Mouse (Mus musculus): ENCODE data around the gene Gm10160. TPM values are rescaled to one million over a fixed set of nuclear protein-coding genes. Genes with fewer than 3 reads are reported as not detected.
A peak's percentile ranks its signal among the peaks of the same experiment; 100 is the strongest.
"Not testable (repeated sequence)": the region's sequence is repeated elsewhere in the genome, so short reads cannot be mapped to it uniquely, and the experiment has no call there.

The Gm10160 gene
- polyA plus RNA-seq, 1 experiment from 2014 or later, result not detected

- Histone ChIP-seq H3K27ac (no peak overlapping the region), H3K9ac (no peak overlapping the region), H3K36me3 (no peaks in the 10 kb centered on the region), H3K27me3 (peaks cover 9% of the 10 kb centered on the region; the same call in 1 of the 2 replicates), H3K4me3 (replicated peaks) (no peak overlapping the region), H3K9me3 (replicated peaks) (no peaks in the 10 kb centered on the region), H3K4me1 (replicated peaks) (no peaks in the 10 kb centered on the region), H3K4me2 (no peak overlapping the region)
- DNase-seq, result no peak
- no peak for ATAC-seq (ENCODE audit: low read depth)
- 74% methylated on average over 8 of the region's 8 CpGs for WGBS (ENCODE audit: insufficient replicate concordance)
Observed at GRCm38 (mm10) chr7:81843903-81844302, 11.7 kb downstream of the Gm10160 start.

- WGBS (ENCODE audit: insufficient replicate concordance), result 30% methylated on average over 1 of the region's 1 CpGs
- Histone ChIP-seq H3K9ac (no peak overlapping the region), H3K27me3 (peaks cover 9% of the 10 kb centered on the region; the same call in 1 of the 2 replicates), H3K9me3 (replicated peaks) (no peaks in the 10 kb centered on the region), H3K4me1 (replicated peaks) (no peaks in the 10 kb centered on the region), H3K4me2 (no peak overlapping the region), H3K36me3 (no peaks in the 10 kb centered on the region), H3K4me3 (replicated peaks) (no peak overlapping the region), H3K27ac (no peak overlapping the region)
- no peak for ATAC-seq (ENCODE audit: low read depth)
- no peak for DNase-seq
Observed at GRCm38 (mm10) chr7:81842998-81843397, 12.6 kb downstream of the Gm10160 start.

DNA sequence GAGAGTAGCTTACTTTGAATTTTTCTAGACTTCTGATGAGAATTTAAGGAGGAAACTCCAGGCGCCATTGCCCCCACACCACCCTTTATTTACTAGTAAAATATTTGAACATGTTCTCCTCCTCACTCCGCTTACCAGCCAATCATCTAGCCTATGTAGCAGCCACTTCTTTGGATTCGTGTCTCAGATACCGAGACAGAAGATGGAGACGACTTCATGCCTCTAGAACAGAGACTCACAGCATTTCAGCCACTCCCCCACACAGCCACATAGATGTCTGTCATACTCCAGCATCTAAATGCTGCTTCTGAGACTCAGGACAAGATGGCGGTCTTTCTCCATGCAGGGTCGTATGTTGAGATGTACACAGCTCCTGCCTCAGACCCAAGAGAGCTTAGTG, 13.5 kb downstream of the Gm10160 start:
- DNase-seq (no peak), ATAC-seq (ENCODE audit: low read depth) (no peak)
- Histone ChIP-seq H3K4me2 (no peak overlapping the region), H3K9ac (no peak overlapping the region), H3K27me3 (0 out of 2 replicates have a peak, but pooled peaks cover under 1% of the 10 kb centered on the region), H3K27ac (no peak overlapping the region), H3K36me3 (no peaks in the 10 kb centered on the region), H3K4me1 (replicated peaks) (no peaks in the 10 kb centered on the region), H3K9me3 (replicated peaks) (no peaks in the 10 kb centered on the region), H3K4me3 (replicated peaks) (no peak overlapping the region)
- 70% methylated on average over 7 of the region's 7 CpGs for WGBS (ENCODE audit: insufficient replicate concordance)

GRCm38 (mm10) chr7:81841439-81841838, 14.2 kb downstream of the Gm10160 start:
- no peak for ATAC-seq (ENCODE audit: low read depth)

GRCm38 (mm10) chr7:81840661-81841181, 14.9 kb downstream of the Gm10160 start:
- Histone ChIP-seq H3K4me2 (no peak overlapping the region), H3K9ac (no peak overlapping the region), H3K27me3 (no peaks in the 10 kb centered on the region), H3K4me1 (replicated peaks) (no peaks in the 10 kb centered on the region), H3K9me3 (replicated peaks) (no peaks in the 10 kb centered on the region), H3K36me3 (no peaks in the 10 kb centered on the region), H3K4me3 (replicated peaks) (no peak overlapping the region), H3K27ac (no peak overlapping the region)
- ATAC-seq (ENCODE audit: low read depth) (no peak), DNase-seq (no peak)
- WGBS (ENCODE audit: insufficient replicate concordance), result 51% methylated on average over 7 of the region's 7 CpGs

More at GRCm38 (mm10) chr7:81841439-81841838, 14.2 kb downstream of the Gm10160 start:
- no peak overlapping the region for H3K4me3 ChIP-seq (replicated peaks)
- H3K27me3 ChIP-seq, result no peaks in the 10 kb centered on the region
- WGBS (ENCODE audit: insufficient replicate concordance), result 64% methylated on average over 6 of the region's 6 CpGs
- no peaks in the 10 kb centered on the region for H3K9me3 ChIP-seq (replicated peaks)
- DNase-seq, result no peak
- no peaks in the 10 kb centered on the region for H3K36me3 ChIP-seq
- H3K27ac ChIP-seq, result no peak overlapping the region
- no peak overlapping the region for H3K9ac ChIP-seq
- H3K4me2 ChIP-seq, result no peak overlapping the region
- H3K4me1 ChIP-seq (replicated peaks), result no peaks in the 10 kb centered on the region

GRCm38 (mm10) chr7:81839746-81840145, 15.8 kb downstream of the Gm10160 start:
- H3K9me3 ChIP-seq (replicated peaks), result no peaks in the 10 kb centered on the region
- H3K4me1 ChIP-seq (replicated peaks), result no peaks in the 10 kb centered on the region
- H3K27me3 ChIP-seq, result no peaks in the 10 kb centered on the region
- no peak overlapping the region for H3K9ac ChIP-seq
- H3K36me3 ChIP-seq, result no peaks in the 10 kb centered on the region
- WGBS (ENCODE audit: insufficient replicate concordance), result 44% methylated on average over 6 of the region's 6 CpGs
- H3K27ac ChIP-seq, result no peak overlapping the region
- no peak overlapping the region for H3K4me3 ChIP-seq (replicated peaks)
- ATAC-seq (ENCODE audit: low read depth) (no peak), DNase-seq (no peak)
- H3K4me2 ChIP-seq, result no peak overlapping the region

DNA sequence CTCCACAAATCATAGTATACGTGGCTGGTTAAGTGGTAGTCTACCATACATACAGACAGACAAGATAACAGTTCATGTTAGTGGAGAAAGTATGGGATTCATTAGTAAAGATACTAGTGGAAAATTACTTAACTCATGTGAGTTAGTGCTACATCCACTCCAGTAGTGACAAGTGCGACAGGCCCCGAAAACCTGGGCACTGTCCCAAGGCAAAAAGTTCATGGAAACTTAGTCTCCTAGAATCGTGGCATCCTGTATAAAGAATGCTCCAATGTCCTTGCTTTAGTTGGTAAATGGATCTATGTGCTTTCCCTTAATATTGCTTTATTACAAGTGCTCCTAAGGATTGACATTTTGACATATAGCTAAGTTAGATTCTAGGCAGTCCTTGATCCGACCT, 17.8 kb downstream of the Gm10160 start:
- H3K36me3 ChIP-seq; ATAC-seq (ENCODE audit: low read depth); H3K9me3 ChIP-seq (replicated peaks); H3K4me2 ChIP-seq; DNase-seq; H3K4me1 ChIP-seq (replicated peaks); H3K27ac ChIP-seq; H3K9ac ChIP-seq; H3K27me3 ChIP-seq; H3K4me3 ChIP-seq (replicated peaks): not testable (repeated sequence)
- 72% methylated on average over 5 of the region's 5 CpGs for WGBS (ENCODE audit: insufficient replicate concordance)

DNA sequence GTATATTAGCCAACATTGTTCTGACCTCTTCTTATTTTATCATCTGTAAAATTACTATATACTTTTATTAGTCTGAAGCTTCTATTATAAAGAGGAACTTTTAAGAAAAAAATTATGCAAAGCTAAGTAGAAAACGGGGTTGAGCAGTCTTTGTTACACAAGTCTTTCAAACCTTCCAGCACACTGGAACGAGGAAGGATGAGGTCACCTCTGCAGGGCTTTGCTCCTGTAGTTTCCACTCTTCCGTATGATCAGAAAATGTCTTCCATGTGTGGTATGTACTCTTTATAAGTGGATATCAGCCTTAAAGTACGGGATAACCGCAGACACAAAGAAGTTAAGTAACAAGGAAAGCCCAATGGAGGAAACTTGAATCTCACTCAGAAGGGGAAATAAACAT, 20.2 kb downstream of the Gm10160 start:
- Histone ChIP-seq H3K27me3 (no peaks in the 10 kb centered on the region), H3K9ac (no peak overlapping the region), H3K4me1 (replicated peaks) (no peaks in the 10 kb centered on the region), H3K4me3 (replicated peaks) (no peak overlapping the region), H3K4me2 (no peak overlapping the region), H3K9me3 (replicated peaks) (no peaks in the 10 kb centered on the region), H3K36me3 (no peaks in the 10 kb centered on the region), H3K27ac (no peak overlapping the region)
- DNase-seq (no peak), ATAC-seq (ENCODE audit: low read depth) (no peak)
- WGBS (ENCODE audit: insufficient replicate concordance), result 68% methylated on average over 5 of the region's 5 CpGs

GRCm38 (mm10) chr7:81834847-81835246, 20.7 kb downstream of the Gm10160 start:
- DNase-seq (no peak), ATAC-seq (ENCODE audit: low read depth) (no peak)
- Histone ChIP-seq H3K36me3 (no peaks in the 10 kb centered on the region), H3K27ac (no peak overlapping the region), H3K9me3 (replicated peaks) (no peaks in the 10 kb centered on the region), H3K4me1 (replicated peaks) (peaks cover 3% of the 10 kb centered on the region), H3K4me3 (replicated peaks) (no peak overlapping the region), H3K27me3 (no peaks in the 10 kb centered on the region), H3K9ac (no peak overlapping the region), H3K4me2 (no peak overlapping the region)

DNA sequence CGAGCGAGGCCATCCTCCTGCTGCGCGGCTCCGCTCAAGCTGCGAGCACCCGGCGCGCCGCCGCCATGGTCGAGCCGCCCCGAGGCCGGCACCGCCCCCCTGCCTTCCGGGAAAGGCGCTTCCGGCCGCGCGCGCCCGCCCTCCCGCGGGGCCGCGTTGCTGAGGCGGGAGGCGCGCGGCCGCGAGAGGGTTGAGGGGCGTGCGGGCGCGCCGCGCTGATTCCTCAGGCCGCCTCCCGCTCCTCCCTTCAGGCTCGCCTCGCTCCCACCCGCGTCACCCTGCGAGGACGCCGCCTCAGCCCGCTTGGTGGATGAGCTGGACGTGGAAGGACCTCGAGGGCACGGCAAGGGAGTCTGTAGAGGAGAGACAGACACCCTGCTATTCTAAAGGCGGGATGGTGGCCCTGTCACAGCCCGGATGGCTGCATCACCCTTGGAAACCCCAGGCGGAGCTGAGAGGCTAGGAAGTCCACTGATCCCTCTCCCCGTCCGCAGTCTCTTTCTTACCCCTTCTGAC, 26.2 kb downstream of the Gm10160 start, which contains the start of gene Btbd1:
TSS of gene Btbd1 (minus strand) at position 53 of the 516 bp plus-strand sequence.
- Histone ChIP-seq H3K36me3 (no peaks in the 10 kb centered on the region), H3K9me3 (replicated peaks) (no peaks in the 10 kb centered on the region), H3K9ac (peak within 1 kb of the TSS; percentile 87), H3K4me1 (replicated peaks) (peaks cover 42% of the 10 kb centered on the region), H3K27ac (peak within 1 kb of the TSS; percentile 87), H3K4me3 (replicated peaks) (peak within 1 kb of the TSS; percentile 81), H3K27me3 (no peaks in the 10 kb centered on the region), H3K4me2 (peak within 1 kb of the TSS; percentile 80)
- ATAC-seq (ENCODE audit: low read depth) (peak; percentile 89), DNase-seq (peak; percentile 73)
- WGBS (ENCODE audit: insufficient replicate concordance), result under 1% methylated on average over 58 of the region's 58 CpGs

DNA sequence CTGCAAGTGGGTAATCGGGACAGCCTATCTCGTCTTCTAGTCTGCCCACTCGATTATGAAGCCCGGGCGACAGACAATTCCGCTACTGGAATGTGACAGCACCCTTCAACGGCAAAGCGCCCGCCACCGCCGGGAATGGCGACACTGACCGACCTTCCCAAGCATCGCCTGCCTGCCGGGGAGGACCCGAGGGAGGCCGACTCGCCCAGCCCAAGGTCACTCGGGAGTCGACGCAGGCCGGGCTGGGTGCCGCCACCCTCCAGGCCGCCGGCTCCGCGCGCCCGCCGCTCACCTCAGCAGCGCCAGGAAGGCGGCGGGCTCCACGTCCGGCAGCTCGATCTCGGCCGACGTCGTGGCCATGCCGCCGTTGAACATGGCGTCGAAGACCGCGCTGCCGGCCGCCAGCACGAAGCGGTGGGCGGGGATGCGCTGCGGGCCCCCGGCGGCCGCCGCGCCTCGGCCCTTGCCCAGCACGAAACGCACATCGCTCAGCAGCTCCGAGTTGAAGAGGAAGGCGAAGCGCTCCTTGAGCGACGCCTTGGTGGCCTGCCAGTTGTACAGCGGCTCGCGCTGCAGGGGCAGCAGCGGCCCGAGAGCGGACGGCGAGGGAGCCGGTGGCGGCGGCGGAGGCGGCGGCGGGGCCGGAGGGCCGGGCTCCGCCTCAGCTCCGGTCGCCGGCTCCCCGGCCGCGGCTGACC, 26.8 kb downstream of the Gm10160 start:
- peak; percentile 66 for ATAC-seq (ENCODE audit: low read depth)
- under 1% methylated on average over 78 of the region's 91 CpGs for WGBS (ENCODE audit: insufficient replicate concordance)
- peak overlapping the region; percentile 87 for H3K9ac ChIP-seq
- H3K4me2 ChIP-seq, result peak overlapping the region; percentile 80
- peak; percentile 38 for DNase-seq
- H3K36me3 ChIP-seq, result 0 out of 2 replicates have a peak, but pooled peaks cover 3% of the 10 kb centered on the region
- peak overlapping the region; percentile 81 for H3K4me3 ChIP-seq (replicated peaks)
- H3K9me3 ChIP-seq (replicated peaks), result no peaks in the 10 kb centered on the region
- H3K27me3 ChIP-seq, result no peaks in the 10 kb centered on the region
- peaks cover 42% of the 10 kb centered on the region for H3K4me1 ChIP-seq (replicated peaks)
- H3K27ac ChIP-seq, result peak overlapping the region; percentile 87
